Mouse (Mus musculus) embryonic facial prominence, embryonic 10.5 days (tissue): ENCODE measurements around the gene Sorbs1. TPM values are rescaled to one million over a fixed set of nuclear protein-coding genes. Genes with fewer than 3 reads are reported as not detected.

Source experiments
- DNase-seq: peaks from one replicate; pipeline ENCODE4 v3.0.0-alpha.2; 2017; ENCODE audit warnings: low spot score
- H3K27ac ChIP-seq: fragments of 300-500 bp; sonication (generic); replicated peaks from 2 replicates; pipeline ENCODE4 v1.5.1; 2016; ENCODE audit warnings: mild to moderate bottlenecking
- H3K27me3 ChIP-seq: fragments of 300-500 bp; sonication (generic); replicated peaks from 2 replicates; pipeline ENCODE4 v1.6.1; 2016; ENCODE audit warnings: low read depth, mild to moderate bottlenecking; ENCODE audit not compliant: poor library complexity, severe bottlenecking
- H3K36me3 ChIP-seq: fragments of 300-500 bp; sonication (generic); replicated peaks from 2 replicates; pipeline ENCODE4 v1.6.1; 2016; ENCODE audit warnings: mild to moderate bottlenecking, moderate library complexity
- H3K4me1 ChIP-seq: fragments of 300-500 bp; sonication (generic); 2 replicates; pipeline ENCODE4 v1.6.1; 2016
- H3K4me3 ChIP-seq: fragments of 300-500 bp; sonication (generic); 2 replicates; pipeline ENCODE4 v1.5.1; 2016; ENCODE audit warnings: mild to moderate bottlenecking, moderate library complexity
- H3K9me3 ChIP-seq: fragments of 300-500 bp; sonication (generic); 2 replicates; pipeline ENCODE4 v1.6.1; 2016; ENCODE audit warnings: mild to moderate bottlenecking
- WGBS: fragments of 180-500 bp; shearing (Covaris S2); methylation state at CpG from one replicate; pipeline ENCODE4 v1.1.7; 2016; 5-methylcytosine and 5-hydroxymethylcytosine counted together
- polyA plus RNA-seq: library from polyadenylated mRNA; unstranded; fragments of >200 nt; fragmentation: Nextera tagmentation; extraction: Ambion mirVana; gene quantifications from 2 replicates; pipeline ENCODE4 v1.2.1, GENCODE M21; 2016

The Sorbs1 gene
- polyA plus RNA-seq, 1 experiment from 2014 or later: 40.7 TPM

- Histone ChIP-seq H3K27ac (no peak overlapping the region), H3K4me3 (no peak overlapping the region), H3K9me3 (no peaks in the 10 kb centered on the region), H3K36me3 (no peaks in the 10 kb centered on the region; the same call in 1 of the 2 replicates), H3K4me1 (peaks cover 12% of the 10 kb centered on the region), H3K27me3 (no peaks in the 10 kb centered on the region)
- 77% methylated on average over 9 of the region's 9 CpGs for WGBS
- no peak for DNase-seq
Observed at GRCm38 (mm10) chr19:40467810-40468209, 45.8 kb downstream of the Sorbs1 start.

GRCm38 (mm10) chr19:40465339-40465738, 48.2 kb downstream of the Sorbs1 start:
- Histone ChIP-seq H3K9me3 (no peaks in the 10 kb centered on the region), H3K4me3 (no peak overlapping the region), H3K27ac (no peak overlapping the region), H3K36me3 (no peaks in the 10 kb centered on the region; the same call in 1 of the 2 replicates), H3K4me1 (peaks cover 14% of the 10 kb centered on the region), H3K27me3 (no peaks in the 10 kb centered on the region)
- WGBS: 73% methylated on average over 3 of the region's 3 CpGs
- no peak for DNase-seq

- Histone ChIP-seq H3K4me3 (no peak overlapping the region), H3K4me1 (peaks cover 14% of the 10 kb centered on the region), H3K27ac (no peak overlapping the region), H3K9me3 (no peaks in the 10 kb centered on the region), H3K27me3 (no peaks in the 10 kb centered on the region), H3K36me3 (no peaks in the 10 kb centered on the region; the same call in 1 of the 2 replicates)
- no peak for DNase-seq
- WGBS: 93% methylated on average over 9 of the region's 9 CpGs
Observed at GRCm38 (mm10) chr19:40464408-40464807, 49.2 kb downstream of the Sorbs1 start.

- 43% methylated on average over 6 of the region's 6 CpGs for WGBS
- no peak overlapping the region for H3K4me3 ChIP-seq
Observed at GRCm38 (mm10) chr19:40462892-40463291, 50.7 kb downstream of the Sorbs1 start.

GRCm38 (mm10) chr19:40462481-40462880, 51.1 kb downstream of the Sorbs1 start:
- Histone ChIP-seq H3K4me3 (no peak overlapping the region), H3K36me3 (no peaks in the 10 kb centered on the region; the same call in 1 of the 2 replicates), H3K4me1 (peaks cover 14% of the 10 kb centered on the region), H3K9me3 (no peaks in the 10 kb centered on the region), H3K27me3 (no peaks in the 10 kb centered on the region), H3K27ac (no peak overlapping the region; the same call in 1 of the 2 replicates)
- WGBS: 85% methylated on average over 2 of the region's 2 CpGs
- no peak for DNase-seq

More at GRCm38 (mm10) chr19:40462892-40463291, 50.7 kb downstream of the Sorbs1 start:
- no peaks in the 10 kb centered on the region; the same call in 1 of the 2 replicates for H3K36me3 ChIP-seq
- H3K4me1 ChIP-seq: peaks cover 14% of the 10 kb centered on the region
- 0 out of 2 replicates have a peak overlapping the region, but pooled peaks have one; percentile 30 for H3K27ac ChIP-seq
- no peaks in the 10 kb centered on the region for H3K27me3 ChIP-seq
- no peaks in the 10 kb centered on the region for H3K9me3 ChIP-seq
- peak; percentile 23 for DNase-seq

- DNase-seq: no peak
- H3K4me1 ChIP-seq: peaks cover 14% of the 10 kb centered on the region
- H3K36me3 ChIP-seq: no peaks in the 10 kb centered on the region
Observed at GRCm38 (mm10) chr19:40461662-40462061, 51.9 kb downstream of the Sorbs1 start.

GRCm38 (mm10) chr19:40460854-40461490, 52.6 kb downstream of the Sorbs1 start:
- 75% methylated on average over 9 of the region's 9 CpGs for WGBS
- H3K36me3 ChIP-seq: no peaks in the 10 kb centered on the region
- no peaks in the 10 kb centered on the region for H3K27me3 ChIP-seq
- no peak overlapping the region for H3K27ac ChIP-seq
- no peak overlapping the region for H3K4me3 ChIP-seq
- H3K9me3 ChIP-seq: no peaks in the 10 kb centered on the region
- H3K4me1 ChIP-seq: peaks cover 14% of the 10 kb centered on the region
- no peak for DNase-seq

More at GRCm38 (mm10) chr19:40461662-40462061, 51.9 kb downstream of the Sorbs1 start:
- 79% methylated on average over 1 of the region's 1 CpGs for WGBS
- Histone ChIP-seq H3K27ac (no peak overlapping the region), H3K4me3 (no peak overlapping the region), H3K27me3 (no peaks in the 10 kb centered on the region), H3K9me3 (no peaks in the 10 kb centered on the region)

- Histone ChIP-seq H3K27me3 (no peaks in the 10 kb centered on the region), H3K9me3 (no peaks in the 10 kb centered on the region), H3K36me3 (no peaks in the 10 kb centered on the region), H3K4me1 (peaks cover 14% of the 10 kb centered on the region), H3K27ac (no peak overlapping the region), H3K4me3 (no peak overlapping the region)
- 48% methylated on average over 1 of the region's 1 CpGs for WGBS
- no peak for DNase-seq
Observed at GRCm38 (mm10) chr19:40459338-40459737, 54.2 kb downstream of the Sorbs1 start.

GRCm38 (mm10) chr19:40458806-40459205, 54.8 kb downstream of the Sorbs1 start:
- Histone ChIP-seq H3K4me1 (peaks cover 14% of the 10 kb centered on the region), H3K9me3 (no peaks in the 10 kb centered on the region), H3K36me3 (no peaks in the 10 kb centered on the region), H3K27me3 (no peaks in the 10 kb centered on the region), H3K27ac (no peak overlapping the region), H3K4me3 (no peak overlapping the region)
- no peak for DNase-seq
- WGBS: 75% methylated on average over 3 of the region's 3 CpGs

- H3K36me3 ChIP-seq: no peaks in the 10 kb centered on the region
- no peak overlapping the region for H3K27ac ChIP-seq
- no peak for DNase-seq
- peaks cover 4% of the 10 kb centered on the region; the same call in 1 of the 2 replicates for H3K9me3 ChIP-seq
- H3K4me1 ChIP-seq: no peaks in the 10 kb centered on the region
- WGBS: 87% methylated on average over 4 of the region's 4 CpGs
- no peaks in the 10 kb centered on the region for H3K27me3 ChIP-seq
- no peak overlapping the region for H3K4me3 ChIP-seq
Observed at GRCm38 (mm10) chr19:40455248-40455647, 58.3 kb downstream of the Sorbs1 start.

GRCm38 (mm10) chr19:40454096-40454495, 59.5 kb downstream of the Sorbs1 start:
- Histone ChIP-seq H3K36me3 (no peaks in the 10 kb centered on the region), H3K4me1 (no peaks in the 10 kb centered on the region), H3K9me3 (peaks cover 4% of the 10 kb centered on the region; the same call in 1 of the 2 replicates), H3K4me3 (no peak overlapping the region), H3K27me3 (no peaks in the 10 kb centered on the region), H3K27ac (no peak overlapping the region)
- 89% methylated on average over 4 of the region's 4 CpGs for WGBS
- DNase-seq: no peak

GRCm38 (mm10) chr19:40452201-40452600, 61.4 kb downstream of the Sorbs1 start:
- H3K4me1 ChIP-seq: no peaks in the 10 kb centered on the region
- 94% methylated on average over 2 of the region's 2 CpGs for WGBS
- no peak for DNase-seq
- H3K27ac ChIP-seq: no peak overlapping the region
- no peaks in the 10 kb centered on the region for H3K36me3 ChIP-seq
- no peaks in the 10 kb centered on the region for H3K27me3 ChIP-seq
- peaks cover 4% of the 10 kb centered on the region; the same call in 1 of the 2 replicates for H3K9me3 ChIP-seq
- no peak overlapping the region for H3K4me3 ChIP-seq

GRCm38 (mm10) chr19:40451307-40451706, 62.3 kb downstream of the Sorbs1 start:
- no peaks in the 10 kb centered on the region for H3K4me1 ChIP-seq
- H3K36me3 ChIP-seq: no peaks in the 10 kb centered on the region
- peaks cover 4% of the 10 kb centered on the region; the same call in 1 of the 2 replicates for H3K9me3 ChIP-seq
- no peak overlapping the region for H3K4me3 ChIP-seq
- WGBS: 87% methylated on average over 6 of the region's 6 CpGs
- no peak for DNase-seq
- H3K27me3 ChIP-seq: no peaks in the 10 kb centered on the region
- no peak overlapping the region for H3K27ac ChIP-seq
